Comparison of ENCODE assay signal across 15 mouse cellular contexts in genomic region chr13:60662493-60663177, GRCm38 (mm10).
DNase-seq lines count a peak whose midpoint lies in the region; ATAC-seq lines count a peak whose summit lies in the region.
"Had no signal": no experiment of that assay in that cellular context is flagged by ENCODE, and none has a peak within 500 bp of the region (broad histone marks: within the 10 kb centered on the region; RNA-seq: fewer than 3 reads in every experiment).

No protein-coding gene starts in this region.

- H3K36me3 ChIP-seq in hindbrain, embryonic 13.5 days: peaks cover 3% of the 10 kb centered on the region; the same call in 1 of the 2 replicates
- no peaks in the 10 kb centered on the region for H3K36me3 ChIP-seq in hindbrain, embryonic 11.5 days (ENCODE audit: control insufficient read depth, insufficient read depth, low read length)
- H3K36me3 ChIP-seq in liver, embryonic 16.5 days (ENCODE audit: control insufficient read depth, insufficient read depth): no peaks in the 10 kb centered on the region
- no peaks in the 10 kb centered on the region for H3K36me3 ChIP-seq in liver, embryonic 11.5 days (ENCODE audit: control insufficient read depth, insufficient read depth, low read length)
- H3K36me3 ChIP-seq in stomach, embryonic 15.5 days: no peaks in the 10 kb centered on the region
- H3K36me3 ChIP-seq: limb, embryonic 12.5 days; neural tube, embryonic 15.5 days had no signal

- no peaks in the 10 kb centered on the region for H3K9me3 ChIP-seq in hindbrain, embryonic 13.5 days
- no peaks in the 10 kb centered on the region for H3K9me3 ChIP-seq in hindbrain, embryonic 11.5 days (ENCODE audit: control insufficient read depth, low read length)
- H3K9me3 ChIP-seq in liver, embryonic 16.5 days (replicated peaks; ENCODE audit: control insufficient read depth, low read length): no peaks in the 10 kb centered on the region
- H3K9me3 ChIP-seq in liver, embryonic 11.5 days (ENCODE audit: control insufficient read depth, low read length): no peaks in the 10 kb centered on the region
- H3K9me3 ChIP-seq in stomach, embryonic 15.5 days: no peaks in the 10 kb centered on the region
- H3K9me3 ChIP-seq: heart, embryonic 10.5 days; limb, embryonic 12.5 days; neural tube, embryonic 15.5 days had no signal

- WGBS in hindbrain, embryonic 13.5 days: 94% methylated on average over 8 of the region's 8 CpGs
- 92% methylated on average over 8 of the region's 8 CpGs for WGBS in hindbrain, embryonic 11.5 days
- 64% methylated on average over 8 of the region's 8 CpGs for WGBS in liver, embryonic 16.5 days (ENCODE audit: insufficient replicate concordance)
- 83% methylated on average over 8 of the region's 8 CpGs for WGBS in liver, embryonic 11.5 days
- WGBS in stomach, embryonic 15.5 days: 69% methylated on average over 8 of the region's 8 CpGs

- H3K4me3 ChIP-seq in hindbrain, embryonic 13.5 days: no peak overlapping the region
- no peak overlapping the region for H3K4me3 ChIP-seq in hindbrain, embryonic 11.5 days (ENCODE audit: low read depth, low read length)
- H3K4me3 ChIP-seq in liver, embryonic 16.5 days (ENCODE audit: low read depth, low read length): no peak overlapping the region
- no peak overlapping the region for H3K4me3 ChIP-seq in liver, embryonic 11.5 days (ENCODE audit: low read depth, low read length)
- no peak overlapping the region for H3K4me3 ChIP-seq in stomach, embryonic 15.5 days (replicated peaks)
- H3K4me3 ChIP-seq: heart, embryonic 10.5 days; limb, embryonic 12.5 days; neural tube, embryonic 15.5 days had no signal

- no peak for ATAC-seq in hindbrain, embryonic 13.5 days (ENCODE audit: low FRiP score)
- no peak for ATAC-seq in hindbrain, embryonic 11.5 days (ENCODE audit: low FRiP score)
- no peak for ATAC-seq in liver, embryonic 16.5 days (ENCODE audit: low read depth)
- ATAC-seq in liver, embryonic 11.5 days (replicated peaks; ENCODE audit: low FRiP score): no peak
- ATAC-seq in stomach, embryonic 15.5 days (ENCODE audit: insufficient read depth, low FRiP score, low read depth): peak; percentile 63
- ATAC-seq: forebrain, embryonic 16.5 days had no signal

- H3K27ac ChIP-seq in hindbrain, embryonic 13.5 days: peak overlapping the region; percentile 23; the same call in 1 of the 2 replicates
- no peak overlapping the region for H3K27ac ChIP-seq in hindbrain, embryonic 11.5 days (ENCODE audit: low read depth, low read length)
- peak overlapping the region; percentile 30; the same call in 1 of the 2 replicates for H3K27ac ChIP-seq in liver, embryonic 16.5 days (ENCODE audit: low read length)
- H3K27ac ChIP-seq in liver, embryonic 11.5 days (ENCODE audit: low read depth, low read length): no peak overlapping the region
- no peak overlapping the region; the same call in none of the 2 replicates for H3K27ac ChIP-seq in stomach, embryonic 15.5 days
- H3K27ac ChIP-seq: heart, embryonic 10.5 days; limb, embryonic 12.5 days had no signal

- peaks cover 24% of the 10 kb centered on the region for H3K4me1 ChIP-seq in hindbrain, embryonic 13.5 days (replicated peaks)
- H3K4me1 ChIP-seq in hindbrain, embryonic 11.5 days (replicated peaks; ENCODE audit: control insufficient read depth, insufficient read depth, low read length): no peaks in the 10 kb centered on the region
- peaks cover 22% of the 10 kb centered on the region for H3K4me1 ChIP-seq in liver, embryonic 16.5 days (ENCODE audit: control insufficient read depth, low read depth, low read length)
- peaks cover 24% of the 10 kb centered on the region for H3K4me1 ChIP-seq in liver, embryonic 11.5 days (replicated peaks; ENCODE audit: control insufficient read depth, insufficient read depth, low read length)
- H3K4me1 ChIP-seq in stomach, embryonic 15.5 days: 0 out of 2 replicates have a peak, but pooled peaks cover 8% of the 10 kb centered on the region

- DNase-seq in hindbrain, embryonic 11.5 days (ENCODE audit: low spot score): no peak
- DNase-seq in liver, embryonic 11.5 days (ENCODE audit: low spot score): no peak
- peak; percentile 26 for DNase-seq in kidney, postnatal 10 days
- DNase-seq in adrenal gland, adult 18-20 months (ENCODE audit: low spot score in 2 of 2): no peak
- DNase-seq in gastrocnemius, adult 18-20 months (ENCODE audit: low spot score): no peak
- DNase-seq: gastrocnemius, postnatal 14 days; spleen, adult 18-20 months; thymus, adult 18-20 months had no signal

- no peak overlapping the region for H3K9ac ChIP-seq in hindbrain, embryonic 13.5 days
- no peak overlapping the region for H3K9ac ChIP-seq in hindbrain, embryonic 11.5 days (ENCODE audit: low read depth, low read length)
- H3K9ac ChIP-seq in liver, embryonic 16.5 days (ENCODE audit: low read depth, low read length): no peak overlapping the region
- H3K9ac ChIP-seq in liver, embryonic 11.5 days (ENCODE audit: low read depth, low read length): no peak overlapping the region
- no peak overlapping the region for H3K9ac ChIP-seq in stomach, embryonic 15.5 days
- H3K9ac ChIP-seq: limb, embryonic 12.5 days; neural tube, embryonic 15.5 days had no signal

- H3K4me2 ChIP-seq in hindbrain, embryonic 13.5 days: no peak overlapping the region
- H3K4me2 ChIP-seq in hindbrain, embryonic 11.5 days (replicated peaks; ENCODE audit: low read depth, low read length): no peak overlapping the region
- no peak overlapping the region for H3K4me2 ChIP-seq in liver, embryonic 16.5 days (ENCODE audit: low read depth, low read length)
- H3K4me2 ChIP-seq in liver, embryonic 11.5 days: no peak overlapping the region
- H3K4me2 ChIP-seq in stomach, embryonic 15.5 days: no peak overlapping the region
- H3K4me2 ChIP-seq: limb, embryonic 12.5 days; neural tube, embryonic 15.5 days had no signal

- H3K27me3 ChIP-seq in hindbrain, embryonic 13.5 days: no peaks in the 10 kb centered on the region
- no peaks in the 10 kb centered on the region for H3K27me3 ChIP-seq in hindbrain, embryonic 11.5 days (ENCODE audit: control insufficient read depth, insufficient read depth, low read length)
- no peaks in the 10 kb centered on the region for H3K27me3 ChIP-seq in liver, embryonic 16.5 days (ENCODE audit: control insufficient read depth, insufficient read depth, low read depth, low read length)
- no peaks in the 10 kb centered on the region for H3K27me3 ChIP-seq in liver, embryonic 11.5 days (replicated peaks; ENCODE audit: control insufficient read depth, insufficient read depth, low read length)
- no peaks in the 10 kb centered on the region for H3K27me3 ChIP-seq in stomach, embryonic 15.5 days (replicated peaks)
- H3K27me3 ChIP-seq: limb, embryonic 12.5 days; neural tube, embryonic 15.5 days had no signal

Comparison
In these comparisons a context has a peak if more than half of its experiments do, and no peak if none do; other contexts are left out.
1. H3K27ac ChIP-seq: peak in hindbrain, embryonic 13.5 days (single experiment) and liver, embryonic 16.5 days (single experiment); none in hindbrain, embryonic 11.5 days (single experiment), liver, embryonic 11.5 days (single experiment) and stomach, embryonic 15.5 days (single experiment).